Mouse (Mus musculus): ENCODE results near the gene Zfp94. TPM values are rescaled to one million over a fixed set of nuclear protein-coding genes. Genes with fewer than 3 reads are reported as not detected.

Gene Zfp94
- polyA plus RNA-seq, 1 experiment from 2014 or later = 6.1 TPM

- H3K9ac ChIP-seq (ENCODE audit: low read depth, low read length) = no peak overlapping the region
- no peaks in the 10 kb centered on the region for H3K27me3 ChIP-seq (ENCODE audit: control insufficient read depth, insufficient read depth, low read length)
- H3K4me2 ChIP-seq = no peak overlapping the region
- WGBS (ENCODE audit: insufficient replicate concordance) = 80% methylated on average over 27 of the region's 27 CpGs
- peaks cover 50% of the 10 kb centered on the region for H3K36me3 ChIP-seq (ENCODE audit: control insufficient read depth, insufficient read depth, low read length)
- no peak overlapping the region for H3K27ac ChIP-seq (ENCODE audit: low read depth, low read length)
- no peak overlapping the region for H3K4me3 ChIP-seq (ENCODE audit: low read depth, low read length)
- ATAC-seq (replicated peaks; ENCODE audit: insufficient number of reproducible peaks, low FRiP score, low TSS enrichment) = no peak
- no peaks in the 10 kb centered on the region for H3K9me3 ChIP-seq (replicated peaks; ENCODE audit: control insufficient read depth, low read length)
- no peaks in the 10 kb centered on the region for H3K4me1 ChIP-seq (ENCODE audit: control insufficient read depth, insufficient read depth, low read length)
Observed at GRCm38 (mm10) chr7:24291387-24292090, 24.9 kb downstream of the Zfp94 start.

DNA sequence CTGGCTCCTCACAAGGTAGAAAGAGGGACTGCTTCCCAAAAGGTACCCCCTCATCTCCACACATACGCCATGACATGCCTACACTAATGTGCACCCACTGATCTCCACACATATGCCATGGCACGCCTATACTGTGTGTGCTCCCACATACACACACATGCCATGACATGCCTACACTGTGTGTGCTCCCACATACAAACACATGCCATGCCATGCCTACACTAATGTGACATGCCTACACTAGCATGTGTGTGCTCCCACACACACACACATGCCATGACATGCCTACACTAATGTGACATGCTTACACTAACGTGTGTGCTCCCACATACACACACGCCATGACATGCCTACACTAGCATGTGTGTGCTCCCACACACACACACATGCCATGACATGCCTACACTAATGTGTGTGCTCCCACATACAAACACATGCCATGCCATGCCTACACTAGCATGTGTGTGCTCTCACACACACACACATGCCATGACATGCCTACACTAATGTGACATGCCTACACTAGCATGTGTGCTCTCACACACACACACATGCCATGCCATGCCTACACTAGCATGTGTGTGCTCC lies 26.3 kb downstream of the Zfp94 start:
- 93% methylated on average over 4 of the region's 4 CpGs for WGBS (ENCODE audit: insufficient replicate concordance)
- H3K27me3 ChIP-seq (ENCODE audit: control insufficient read depth, insufficient read depth, low read length) = no peaks in the 10 kb centered on the region
- H3K27ac ChIP-seq (ENCODE audit: low read depth, low read length) = no peak overlapping the region
- no peak overlapping the region for H3K9ac ChIP-seq (ENCODE audit: low read depth, low read length)
- H3K4me3 ChIP-seq (ENCODE audit: low read depth, low read length) = no peak overlapping the region
- peaks cover 40% of the 10 kb centered on the region for H3K36me3 ChIP-seq (ENCODE audit: control insufficient read depth, insufficient read depth, low read length)
- no peaks in the 10 kb centered on the region for H3K4me1 ChIP-seq (ENCODE audit: control insufficient read depth, insufficient read depth, low read length)
- no peaks in the 10 kb centered on the region for H3K9me3 ChIP-seq (replicated peaks; ENCODE audit: control insufficient read depth, low read length)
- ATAC-seq (replicated peaks; ENCODE audit: insufficient number of reproducible peaks, low FRiP score, low TSS enrichment) = no peak
- no peak overlapping the region for H3K4me2 ChIP-seq

DNA sequence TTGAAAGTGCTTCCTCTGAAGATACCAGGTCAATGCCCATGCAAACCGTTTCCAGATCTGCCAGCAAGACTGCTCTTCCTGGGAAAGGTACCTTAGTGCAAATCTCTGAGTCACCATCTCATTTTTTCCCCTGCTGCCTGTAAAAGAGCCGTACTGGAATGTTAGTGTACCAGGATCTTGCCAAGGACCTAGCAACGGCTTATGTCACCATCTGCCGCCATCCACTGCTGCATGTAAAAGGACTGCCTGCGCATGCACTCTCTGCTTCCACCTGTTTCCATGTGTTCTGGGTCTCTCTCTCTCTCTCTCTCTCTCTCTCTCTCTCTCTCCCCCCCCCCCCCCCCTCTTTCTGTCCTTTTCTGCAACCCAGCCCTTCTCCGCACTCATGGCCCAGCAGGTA lies 28.0 kb downstream of the Zfp94 start:
- no peak for ATAC-seq (replicated peaks; ENCODE audit: insufficient number of reproducible peaks, low FRiP score, low TSS enrichment)
- Histone ChIP-seq H3K27me3 (ENCODE audit: control insufficient read depth, insufficient read depth, low read length) (no peaks in the 10 kb centered on the region), H3K9ac (ENCODE audit: low read depth, low read length) (no peak overlapping the region), H3K27ac (ENCODE audit: low read depth, low read length) (no peak overlapping the region), H3K36me3 (ENCODE audit: control insufficient read depth, insufficient read depth, low read length) (peaks cover 36% of the 10 kb centered on the region), H3K4me2 (no peak overlapping the region), H3K4me3 (ENCODE audit: low read depth, low read length) (no peak overlapping the region), H3K9me3 (replicated peaks; ENCODE audit: control insufficient read depth, low read length) (no peaks in the 10 kb centered on the region), H3K4me1 (ENCODE audit: control insufficient read depth, insufficient read depth, low read length) (no peaks in the 10 kb centered on the region)
- WGBS (ENCODE audit: insufficient replicate concordance) = 88% methylated on average over 6 of the region's 6 CpGs

DNA sequence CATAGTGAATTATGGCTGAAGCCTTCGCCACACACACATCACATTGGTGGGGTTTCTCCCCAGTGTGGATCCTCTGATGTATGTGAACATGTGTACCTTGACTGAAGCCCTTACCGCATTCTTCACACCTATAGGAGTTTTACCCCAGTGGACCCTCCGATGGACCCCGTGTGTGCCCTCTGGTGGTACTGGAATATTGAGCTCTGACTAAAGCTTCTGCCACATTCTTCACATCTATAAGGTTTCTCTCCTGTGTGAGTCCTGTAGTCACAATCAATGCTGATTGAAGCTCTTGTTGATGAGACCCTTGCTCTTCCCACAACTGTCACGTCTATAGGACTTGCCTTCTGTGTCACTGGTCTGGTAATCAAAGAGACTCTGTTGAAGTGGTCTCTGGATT lies 28.8 kb downstream of the Zfp94 start:
- Histone ChIP-seq H3K4me1 (ENCODE audit: control insufficient read depth, insufficient read depth, low read length) (no peaks in the 10 kb centered on the region), H3K4me3 (ENCODE audit: low read depth, low read length) (no peak overlapping the region), H3K9me3 (replicated peaks; ENCODE audit: control insufficient read depth, low read length) (no peaks in the 10 kb centered on the region), H3K27ac (ENCODE audit: low read depth, low read length) (no peak overlapping the region), H3K36me3 (ENCODE audit: control insufficient read depth, insufficient read depth, low read length) (peaks cover 30% of the 10 kb centered on the region), H3K4me2 (no peak overlapping the region), H3K9ac (ENCODE audit: low read depth, low read length) (no peak overlapping the region), H3K27me3 (ENCODE audit: control insufficient read depth, insufficient read depth, low read length) (no peaks in the 10 kb centered on the region)
- ATAC-seq (replicated peaks; ENCODE audit: insufficient number of reproducible peaks, low FRiP score, low TSS enrichment) = no peak
- WGBS (ENCODE audit: insufficient replicate concordance) = 79% methylated on average over 5 of the region's 5 CpGs

DNA sequence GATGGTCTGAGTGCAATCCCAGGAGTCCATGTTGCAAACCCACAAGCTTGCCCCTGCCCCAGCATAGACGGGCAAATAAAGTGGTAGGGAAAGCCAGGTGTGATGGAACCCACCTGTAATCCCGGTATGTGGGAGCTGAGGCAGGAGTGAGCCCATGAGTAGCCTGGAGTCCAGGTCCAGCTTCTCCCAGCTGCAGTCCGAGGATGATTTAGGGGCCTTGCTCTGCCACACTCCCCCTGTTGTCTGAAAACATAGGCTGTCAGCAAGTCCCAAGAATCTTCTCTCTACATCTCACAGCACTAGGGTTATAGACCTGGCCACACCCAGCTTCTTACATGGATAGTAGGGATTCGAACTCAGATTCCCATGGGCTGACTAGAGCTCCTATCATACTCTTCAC lies 29.6 kb downstream of the Zfp94 start:
- WGBS (ENCODE audit: insufficient replicate concordance) = 64% methylated on average over 4 of the region's 4 CpGs
- H3K9ac ChIP-seq (ENCODE audit: low read depth, low read length) = no peak overlapping the region
- no peaks in the 10 kb centered on the region for H3K4me1 ChIP-seq (ENCODE audit: control insufficient read depth, insufficient read depth, low read length)
- no peak for ATAC-seq (replicated peaks; ENCODE audit: insufficient number of reproducible peaks, low FRiP score, low TSS enrichment)
- H3K9me3 ChIP-seq (replicated peaks; ENCODE audit: control insufficient read depth, low read length) = no peaks in the 10 kb centered on the region
- H3K4me2 ChIP-seq = no peak overlapping the region
- peaks cover 22% of the 10 kb centered on the region for H3K36me3 ChIP-seq (ENCODE audit: control insufficient read depth, insufficient read depth, low read length)
- H3K4me3 ChIP-seq (ENCODE audit: low read depth, low read length) = no peak overlapping the region
- no peaks in the 10 kb centered on the region for H3K27me3 ChIP-seq (ENCODE audit: control insufficient read depth, insufficient read depth, low read length)
- H3K27ac ChIP-seq (ENCODE audit: low read depth, low read length) = no peak overlapping the region

DNA sequence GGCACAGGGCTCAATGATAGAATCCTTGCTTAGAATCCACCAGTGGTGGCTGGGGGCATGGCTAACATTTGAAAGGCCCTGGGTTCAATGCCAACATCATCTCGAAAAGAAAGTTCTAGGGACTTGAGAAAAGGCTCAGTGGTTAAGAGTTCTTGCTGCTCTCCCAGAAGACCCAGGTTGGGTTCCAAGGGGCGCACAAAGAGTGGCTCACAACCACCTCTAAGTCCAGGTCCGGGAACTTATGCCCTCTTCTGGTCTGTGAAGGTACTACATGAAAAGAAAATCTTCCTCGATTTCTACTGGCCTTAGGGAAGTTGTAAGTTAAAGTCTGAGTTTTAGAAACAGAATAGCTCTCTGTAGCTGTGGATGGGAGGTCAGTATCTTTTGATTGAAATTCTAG lies 30.4 kb downstream of the Zfp94 start:
- no peaks in the 10 kb centered on the region for H3K4me1 ChIP-seq (ENCODE audit: control insufficient read depth, insufficient read depth, low read length)
- ATAC-seq (replicated peaks; ENCODE audit: insufficient number of reproducible peaks, low FRiP score, low TSS enrichment) = no peak
- WGBS (ENCODE audit: insufficient replicate concordance) = 47% methylated on average over 4 of the region's 4 CpGs
- peaks cover 14% of the 10 kb centered on the region for H3K36me3 ChIP-seq (ENCODE audit: control insufficient read depth, insufficient read depth, low read length)
- H3K27me3 ChIP-seq (ENCODE audit: control insufficient read depth, insufficient read depth, low read length) = no peaks in the 10 kb centered on the region
- H3K4me3 ChIP-seq (ENCODE audit: low read depth, low read length) = no peak overlapping the region
- H3K27ac ChIP-seq (ENCODE audit: low read depth, low read length) = no peak overlapping the region
- H3K9me3 ChIP-seq (replicated peaks; ENCODE audit: control insufficient read depth, low read length) = no peaks in the 10 kb centered on the region
- H3K4me2 ChIP-seq = no peak overlapping the region
- H3K9ac ChIP-seq (ENCODE audit: low read depth, low read length) = no peak overlapping the region

DNA sequence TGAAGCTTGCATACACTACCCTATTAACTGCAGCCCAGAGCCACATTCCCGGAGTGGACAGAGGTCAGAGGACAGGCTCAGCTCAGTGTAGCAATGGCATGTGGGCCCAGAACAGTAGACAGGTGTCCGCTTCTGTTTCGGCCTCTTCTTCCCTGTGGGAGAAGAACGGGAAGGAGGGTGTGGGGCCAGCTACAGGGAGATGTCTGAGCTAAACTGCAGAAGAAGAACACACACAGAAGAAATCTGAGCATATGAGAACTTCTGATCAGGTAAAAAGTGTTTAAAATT lies 35.7 kb downstream of the Zfp94 start:
- Histone ChIP-seq H3K4me3 (ENCODE audit: low read depth, low read length) (no peak overlapping the region), H3K9ac (ENCODE audit: low read depth, low read length) (no peak overlapping the region), H3K4me2 (no peak overlapping the region), H3K36me3 (ENCODE audit: control insufficient read depth, insufficient read depth, low read length) (peaks cover 4% of the 10 kb centered on the region), H3K27me3 (ENCODE audit: control insufficient read depth, insufficient read depth, low read length) (no peaks in the 10 kb centered on the region), H3K4me1 (ENCODE audit: control insufficient read depth, insufficient read depth, low read length) (no peaks in the 10 kb centered on the region), H3K27ac (ENCODE audit: low read depth, low read length) (no peak overlapping the region), H3K9me3 (replicated peaks; ENCODE audit: control insufficient read depth, low read length) (no peaks in the 10 kb centered on the region)
- WGBS (ENCODE audit: insufficient replicate concordance) = 52% methylated on average over 4 of the region's 4 CpGs
- no peak for ATAC-seq (replicated peaks; ENCODE audit: insufficient number of reproducible peaks, low FRiP score, low TSS enrichment)

- no peak for ATAC-seq (replicated peaks; ENCODE audit: insufficient number of reproducible peaks, low FRiP score, low TSS enrichment)
- Histone ChIP-seq H3K4me3 (ENCODE audit: low read depth, low read length) (no peak overlapping the region), H3K27ac (ENCODE audit: low read depth, low read length) (no peak overlapping the region), H3K27me3 (ENCODE audit: control insufficient read depth, insufficient read depth, low read length) (no peaks in the 10 kb centered on the region), H3K4me2 (no peak overlapping the region), H3K9me3 (replicated peaks; ENCODE audit: control insufficient read depth, low read length) (no peaks in the 10 kb centered on the region), H3K4me1 (ENCODE audit: control insufficient read depth, insufficient read depth, low read length) (no peaks in the 10 kb centered on the region), H3K9ac (ENCODE audit: low read depth, low read length) (no peak overlapping the region), H3K36me3 (ENCODE audit: control insufficient read depth, insufficient read depth, low read length) (peaks cover 4% of the 10 kb centered on the region)
- WGBS (ENCODE audit: insufficient replicate concordance) = 50% methylated on average over 10 of the region's 10 CpGs
Observed at GRCm38 (mm10) chr7:24280031-24280857, 36.2 kb downstream of the Zfp94 start.
